Comparison of ENCODE assay signal across 11 mouse cellular contexts in the genomic region with DNA sequence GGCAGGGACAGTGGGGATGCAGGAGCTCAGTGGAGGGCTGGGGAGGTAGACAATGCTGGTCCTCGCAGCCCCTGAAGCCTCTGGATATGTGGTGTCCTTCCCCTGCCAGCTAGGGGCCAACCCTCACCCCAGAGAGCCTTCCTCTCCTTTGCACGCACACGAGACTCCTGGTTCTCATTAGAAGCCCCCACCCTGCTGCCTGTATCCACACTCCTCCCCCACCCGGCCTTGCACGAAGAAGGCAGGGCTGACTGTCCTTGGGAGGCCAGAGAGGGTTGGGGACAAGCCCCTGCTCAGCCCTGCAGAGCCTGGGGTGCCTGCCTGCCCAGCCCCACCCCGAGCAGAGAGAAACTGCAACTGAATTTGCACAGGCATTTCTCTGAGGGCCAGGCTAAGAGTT. TPM values are rescaled to one million over a fixed set of nuclear protein-coding genes. Genes with fewer than 3 reads are reported as not detected.
A peak's percentile ranks its signal among the peaks of the same experiment; 100 is the strongest.
DNase-seq lines count a peak whose midpoint lies in the region; ATAC-seq and TF ChIP-seq lines count a peak whose summit lies in the region.
"Had no signal": no experiment of that assay in that cellular context is flagged by ENCODE, and none has a peak within 500 bp of the region (broad histone marks: within the 10 kb centered on the region; RNA-seq: fewer than 3 reads in every experiment).

No protein-coding gene starts in this region.

- H3K4me2 ChIP-seq in lung, postnatal 0 days (replicated peaks; ENCODE audit: low read depth, low read length) = no peak overlapping the region
- no peak overlapping the region for H3K4me2 ChIP-seq in forebrain, embryonic 14.5 days (ENCODE audit: low read length)
- H3K4me2 ChIP-seq in limb, embryonic 13.5 days (replicated peaks) = 0 out of 2 replicates have a peak overlapping the region, but pooled peaks have one; percentile 3

- peak overlapping the region; percentile 23; the same call in 1 of the 2 replicates for H3K4me3 ChIP-seq in gastrocnemius, adult 2 months
- no peak overlapping the region for H3K4me3 ChIP-seq in lung, postnatal 0 days (ENCODE audit: low read depth, low read length)
- no peak overlapping the region for H3K4me3 ChIP-seq in forebrain, embryonic 14.5 days (ENCODE audit: low read depth, low read length)
- H3K4me3 ChIP-seq in limb, embryonic 13.5 days = no peak overlapping the region

- no peak for TF ChIP-seq CTCF in gastrocnemius, adult 2 months (IDR thresholded peaks at IDR 0.05)
- no peak for TF ChIP-seq CTCF in lung, postnatal 0 days (IDR thresholded peaks at IDR 0.05)

- no peak for DNase-seq in gastrocnemius, adult 2 months
- no peak for DNase-seq in gastrocnemius, postnatal 10 days
- DNase-seq in lung, postnatal 0 days (ENCODE audit: low spot score) = no peak
- no peak for DNase-seq in lung, adult 18-20 months
- DNase-seq in forebrain, embryonic 14.5 days (ENCODE audit: low spot score) = no peak
- DNase-seq in thymus, postnatal 25 days = no peak
- no peak for DNase-seq in right cerebral cortex, postnatal 4 days
- DNase-seq: kidney, adult 9 months; layer of hippocampus, postnatal 36 days; lung, postnatal 14 days had no signal

- H3K9ac ChIP-seq in lung, postnatal 0 days (replicated peaks; ENCODE audit: low read depth) = no peak overlapping the region
- no peak overlapping the region for H3K9ac ChIP-seq in forebrain, embryonic 14.5 days (ENCODE audit: low read length)
- H3K9ac ChIP-seq in limb, embryonic 13.5 days = 0 out of 2 replicates have a peak overlapping the region, but pooled peaks have one; percentile 39

- no peak for ATAC-seq in lung, postnatal 0 days
- ATAC-seq in forebrain, embryonic 14.5 days = no peak
- ATAC-seq in limb, embryonic 13.5 days (ENCODE audit: low FRiP score, low read depth) = no peak

- H3K9me3 ChIP-seq in lung, postnatal 0 days (ENCODE audit: low read length) = no peaks in the 10 kb centered on the region
- H3K9me3 ChIP-seq in forebrain, embryonic 14.5 days (replicated peaks; ENCODE audit: control insufficient read depth, low read length) = no peaks in the 10 kb centered on the region
- H3K9me3 ChIP-seq in limb, embryonic 13.5 days = no peaks in the 10 kb centered on the region

- 27% methylated on average over 6 of the region's 6 CpGs for WGBS in lung, postnatal 0 days
- 41% methylated on average over 6 of the region's 6 CpGs for WGBS in forebrain, embryonic 14.5 days
- WGBS in limb, embryonic 13.5 days = 28% methylated on average over 6 of the region's 6 CpGs

- peaks cover 23% of the 10 kb centered on the region for H3K4me1 ChIP-seq in lung, postnatal 0 days (ENCODE audit: insufficient read depth, low read depth, low read length)
- H3K4me1 ChIP-seq in forebrain, embryonic 14.5 days (ENCODE audit: control insufficient read depth, insufficient read depth, low read length) = peaks cover 16% of the 10 kb centered on the region
- H3K4me1 ChIP-seq in limb, embryonic 13.5 days = peaks cover 41% of the 10 kb centered on the region

- TF ChIP-seq EP300 in lung, postnatal 0 days (IDR thresholded peaks at IDR 0.05) = no peak

- intact Hi-C loops in gastrocnemius, adult 2 months (cut with DNase I) = loop anchor here (2.0 to 5.0 kb wide), 3 partner anchors 35 to 53 kb away; no protein-coding TSS in a partner anchor

- H3K27me3 ChIP-seq in lung, postnatal 0 days (replicated peaks; ENCODE audit: insufficient read depth, low read length) = no peaks in the 10 kb centered on the region
- no peaks in the 10 kb centered on the region for H3K27me3 ChIP-seq in forebrain, embryonic 14.5 days (replicated peaks; ENCODE audit: control insufficient read depth, insufficient read depth, low read length)
- H3K27me3 ChIP-seq in limb, embryonic 13.5 days = no peaks in the 10 kb centered on the region

- H3K27ac ChIP-seq in gastrocnemius, adult 2 months = peak overlapping the region; percentile 89
- peak overlapping the region; percentile 28 for H3K27ac ChIP-seq in lung, postnatal 0 days (ENCODE audit: low read length)
- peak overlapping the region; percentile 62; the same call in 1 of the 2 replicates for H3K27ac ChIP-seq in forebrain, embryonic 14.5 days (ENCODE audit: low read depth, low read length)
- no peak overlapping the region; the same call in 1 of the 2 replicates for H3K27ac ChIP-seq in limb, embryonic 13.5 days

- peaks cover 11% of the 10 kb centered on the region; the same call in 1 of the 2 replicates for H3K36me3 ChIP-seq in lung, postnatal 0 days (ENCODE audit: insufficient read depth, low read length)
- H3K36me3 ChIP-seq in forebrain, embryonic 14.5 days (ENCODE audit: control insufficient read depth, insufficient read depth, low read length) = no peaks in the 10 kb centered on the region
- H3K36me3 ChIP-seq in limb, embryonic 13.5 days = no peaks in the 10 kb centered on the region

RNA-seq across cellular contexts. Expression of gene H1foo, which starts 12.9 kb away (rescaled TPM):
- not detected for total RNA-seq in gastrocnemius, adult 2 months (2021)
- not detected for total RNA-seq in gastrocnemius, postnatal 10 days (2021)
- polyA plus RNA-seq in lung, postnatal 0 days (2015; fragmentation: Nextera tagmentation; extraction: Ambion mirVana) = not detected in 2 replicates
- polyA plus RNA-seq in forebrain, embryonic 14.5 days (2014; fragmentation: Nextera tagmentation; extraction: Ambion mirVana) = not detected in 2 replicates
- polyA plus RNA-seq in limb, embryonic 13.5 days (2015; fragmentation: Nextera tagmentation; extraction: Ambion mirVana) = not detected in 2 replicates
- total RNA-seq: layer of hippocampus, postnatal 36 days had no signal

RNA-seq across cellular contexts. Expression of gene Rho, which starts 26.1 kb away (rescaled TPM):
- under 1 TPM in 1 of 2 experiments, not detected in 1; 0.06 TPM for total RNA-seq in gastrocnemius, adult 2 months (2021)
- total RNA-seq in gastrocnemius, postnatal 10 days (2021) = under 1 TPM; 0.19 to 0.32 TPM
- 0.04 TPM in 1 of 2 replicates, not detected in the other for polyA plus RNA-seq in lung, postnatal 0 days (2015; fragmentation: Nextera tagmentation; extraction: Ambion mirVana)
- 0.19 and 0.30 TPM in 2 replicates for polyA plus RNA-seq in forebrain, embryonic 14.5 days (2014; fragmentation: Nextera tagmentation; extraction: Ambion mirVana)
- 0.20 and 0.42 TPM in 2 replicates for polyA plus RNA-seq in limb, embryonic 13.5 days (2015; fragmentation: Nextera tagmentation; extraction: Ambion mirVana)

RNA-seq across cellular contexts. Expression of gene Plxnd1, which starts 37.1 kb away (rescaled TPM):
- total RNA-seq in gastrocnemius, adult 2 months (2021) = 10 to 100 TPM; 14.7 to 26.7 TPM
- total RNA-seq in gastrocnemius, postnatal 10 days (2021) = 100 to 1,000 TPM in 1 of 2 experiments, 10 to 100 TPM in 1; 90.1 to 127 TPM
- 26.9 and 33.4 TPM in 2 replicates for polyA plus RNA-seq in lung, postnatal 0 days (2015; fragmentation: Nextera tagmentation; extraction: Ambion mirVana)
- 15.3 and 19.6 TPM in 2 replicates for polyA plus RNA-seq in forebrain, embryonic 14.5 days (2014; fragmentation: Nextera tagmentation; extraction: Ambion mirVana)
- 27.6 and 30.0 TPM in 2 replicates for polyA plus RNA-seq in limb, embryonic 13.5 days (2015; fragmentation: Nextera tagmentation; extraction: Ambion mirVana)
